Mouse (Mus musculus) heart, postnatal 0 days (tissue): Measurements from ENCODE around the gene Krt87.

Source experiments
- CTCF ChIP-seq: IDR thresholded peaks from 2 replicates; pipeline ENCODE4 v1.5.1; 2016; ENCODE audit warnings: antibody characterized with exemption, control low read depth, low read depth
- EP300 ChIP-seq: IDR thresholded peaks from 2 replicates; pipeline ENCODE4 v1.6.1; 2016; ENCODE audit warnings: antibody characterized with exemption, low read depth

GRCm38 (mm10) chr15:101482056-101482455 is 43.5 kb upstream of the Krt87 start:
- no peak for TF ChIP-seq CTCF
- no peak for TF ChIP-seq EP300
